Mouse (Mus musculus): ENCODE results near the gene Rabif. TPM values are rescaled to one million over a fixed set of nuclear protein-coding genes. Genes with fewer than 3 reads are reported as not detected.
"Not testable (repeated sequence)": the region's sequence is repeated elsewhere in the genome, so short reads cannot be mapped to it uniquely, and the experiment has no call there.

The Rabif gene
- 4.8 and 5.0 TPM in 2 replicates for polyA plus RNA-seq (2012; ENCODE audit: insufficient read depth, low replicate concordance)

GRCm38 (mm10) chr1:134494428-134495215, at the start of gene Rabif:
Gene Rabif, plus strand, starts transcription at chr1:134494648.
- peaks cover 35% of the 10 kb centered on the region for H3K36me3 ChIP-seq (replicated peaks; ENCODE audit: low read length)
- no peaks in the 10 kb centered on the region for H3K27me3 ChIP-seq (replicated peaks)
- TF ChIP-seq GATA1 (IDR thresholded peaks at IDR 0.05; ENCODE audit: borderline replicate concordance, low read length) (no peak), FLI1 (IDR thresholded peaks at IDR 0.05; ENCODE audit: low read length) (no peak)
- peak within 1 kb of the TSS; percentile 93 for H3K4me3 ChIP-seq (replicated peaks)
- H3K9me3 ChIP-seq: no peaks in the 10 kb centered on the region
- peaks cover 35% of the 10 kb centered on the region for H3K4me1 ChIP-seq

GRCm38 (mm10) chr1:134445418-134445817, 49.0 kb upstream of the Rabif start:
- Histone ChIP-seq H3K27me3 (replicated peaks) (no peaks in the 10 kb centered on the region), H3K4me1 (peaks cover 19% of the 10 kb centered on the region)

GRCm38 (mm10) chr1:134448537-134448936, 45.9 kb upstream of the Rabif start:
- H3K36me3 ChIP-seq (replicated peaks; ENCODE audit: low read length); H3K9me3 ChIP-seq; H3K27me3 ChIP-seq (replicated peaks); H3K4me3 ChIP-seq (replicated peaks): not testable (repeated sequence)
- peaks cover 27% of the 10 kb centered on the region for H3K4me1 ChIP-seq

More at GRCm38 (mm10) chr1:134445418-134445817, 49.0 kb upstream of the Rabif start:
- Histone ChIP-seq H3K36me3 (replicated peaks; ENCODE audit: low read length) (no peaks in the 10 kb centered on the region), H3K9me3 (no peaks in the 10 kb centered on the region), H3K4me3 (replicated peaks) (no peak overlapping the region)
- TF ChIP-seq FLI1 (IDR thresholded peaks at IDR 0.05; ENCODE audit: low read length): no peak
- no peak for TF ChIP-seq GATA1 (IDR thresholded peaks at IDR 0.05; ENCODE audit: borderline replicate concordance, low read length)

GRCm38 (mm10) chr1:134450201-134450600, 44.2 kb upstream of the Rabif start:
- no peaks in the 10 kb centered on the region for H3K36me3 ChIP-seq (replicated peaks; ENCODE audit: low read length)
- H3K4me1 ChIP-seq: peaks cover 25% of the 10 kb centered on the region
- H3K4me3 ChIP-seq (replicated peaks): no peak overlapping the region
- H3K9me3 ChIP-seq: no peaks in the 10 kb centered on the region
- H3K27me3 ChIP-seq (replicated peaks): no peaks in the 10 kb centered on the region
- TF ChIP-seq FLI1 (IDR thresholded peaks at IDR 0.05; ENCODE audit: low read length) (no peak), GATA1 (IDR thresholded peaks at IDR 0.05; ENCODE audit: borderline replicate concordance, low read length) (no peak)

- Histone ChIP-seq H3K4me1 (peaks cover 22% of the 10 kb centered on the region), H3K9me3 (no peaks in the 10 kb centered on the region), H3K27me3 (replicated peaks) (no peaks in the 10 kb centered on the region), H3K36me3 (replicated peaks; ENCODE audit: low read length) (no peaks in the 10 kb centered on the region), H3K4me3 (replicated peaks) (no peak overlapping the region)
- TF ChIP-seq GATA1 (IDR thresholded peaks at IDR 0.05; ENCODE audit: borderline replicate concordance, low read length): no peak
- TF ChIP-seq FLI1 (IDR thresholded peaks at IDR 0.05; ENCODE audit: low read length): no peak
Observed at GRCm38 (mm10) chr1:134450986-134451385, 43.5 kb upstream of the Rabif start.

- peaks cover 40% of the 10 kb centered on the region for H3K4me1 ChIP-seq
- TF ChIP-seq GATA1 (IDR thresholded peaks at IDR 0.05; ENCODE audit: borderline replicate concordance, low read length): no peak
- no peak for TF ChIP-seq FLI1 (IDR thresholded peaks at IDR 0.05; ENCODE audit: low read length)
- H3K4me3 ChIP-seq (replicated peaks): peak within 1 kb of the TSS; percentile 96
- H3K27me3 ChIP-seq (replicated peaks): no peaks in the 10 kb centered on the region
- H3K36me3 ChIP-seq (replicated peaks; ENCODE audit: low read length): peaks cover 10% of the 10 kb centered on the region
- no peaks in the 10 kb centered on the region for H3K9me3 ChIP-seq
Observed at GRCm38 (mm10) chr1:134454904-134455824, 39.3 kb upstream of the Rabif start, which contains the start of gene Klhl12. Gene Klhl12, plus strand, starts transcription at chr1:134455531.

GRCm38 (mm10) chr1:134456060-134456459, 38.4 kb upstream of the Rabif start:
- Histone ChIP-seq H3K27me3 (replicated peaks) (no peaks in the 10 kb centered on the region), H3K4me3 (replicated peaks) (peak overlapping the region; percentile 96), H3K36me3 (replicated peaks; ENCODE audit: low read length) (peaks cover 19% of the 10 kb centered on the region), H3K9me3 (no peaks in the 10 kb centered on the region), H3K4me1 (peaks cover 45% of the 10 kb centered on the region)
- TF ChIP-seq FLI1 (IDR thresholded peaks at IDR 0.05; ENCODE audit: low read length) (no peak), GATA1 (IDR thresholded peaks at IDR 0.05; ENCODE audit: borderline replicate concordance, low read length) (no peak)

- peaks cover 43% of the 10 kb centered on the region for H3K4me1 ChIP-seq
Observed at GRCm38 (mm10) chr1:134458139-134458727, 36.2 kb upstream of the Rabif start.

More at GRCm38 (mm10) chr1:134458139-134458727, 36.2 kb upstream of the Rabif start:
- peaks cover 33% of the 10 kb centered on the region for H3K36me3 ChIP-seq (replicated peaks; ENCODE audit: low read length)
- no peaks in the 10 kb centered on the region for H3K27me3 ChIP-seq (replicated peaks)
- H3K4me3 ChIP-seq (replicated peaks): peak overlapping the region; percentile 17
- TF ChIP-seq GATA1 (IDR thresholded peaks at IDR 0.05; ENCODE audit: borderline replicate concordance, low read length): no peak
- TF ChIP-seq FLI1 (IDR thresholded peaks at IDR 0.05; ENCODE audit: low read length): no peak
- no peaks in the 10 kb centered on the region for H3K9me3 ChIP-seq
